Mouse (Mus musculus): Measurements from ENCODE around the gene Lrguk.

DNA sequence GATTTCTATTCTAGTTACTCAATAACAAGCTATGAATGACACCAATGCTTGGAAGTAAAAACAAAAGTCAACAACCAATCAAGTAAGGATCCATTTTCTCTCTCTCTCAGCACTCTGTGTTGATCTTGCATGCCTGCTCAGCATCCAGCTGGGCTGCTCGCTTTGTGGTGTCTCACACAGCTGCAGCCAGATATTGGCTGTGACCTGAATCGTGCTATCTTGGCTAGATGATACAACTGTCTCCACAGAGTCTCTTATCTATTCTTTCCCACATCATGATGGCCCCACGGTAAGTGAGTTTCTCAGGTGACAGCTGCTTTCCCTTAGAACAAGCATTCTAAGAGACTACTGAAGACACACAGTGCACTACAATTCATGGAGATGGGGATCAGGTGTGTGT lies 152.7 kb downstream of the Lrguk start:
- no peak for TF ChIP-seq CTCF (IDR thresholded peaks at IDR 0.05; ENCODE audit: low read depth, low read length)
- no peak for TF ChIP-seq POLR2A (IDR thresholded peaks at IDR 0.05; ENCODE audit: borderline replicate concordance, low read depth, low read length)
